Mouse (Mus musculus): ENCODE data around the gene Pacsin3.

Pacsin3 gene

DNA sequence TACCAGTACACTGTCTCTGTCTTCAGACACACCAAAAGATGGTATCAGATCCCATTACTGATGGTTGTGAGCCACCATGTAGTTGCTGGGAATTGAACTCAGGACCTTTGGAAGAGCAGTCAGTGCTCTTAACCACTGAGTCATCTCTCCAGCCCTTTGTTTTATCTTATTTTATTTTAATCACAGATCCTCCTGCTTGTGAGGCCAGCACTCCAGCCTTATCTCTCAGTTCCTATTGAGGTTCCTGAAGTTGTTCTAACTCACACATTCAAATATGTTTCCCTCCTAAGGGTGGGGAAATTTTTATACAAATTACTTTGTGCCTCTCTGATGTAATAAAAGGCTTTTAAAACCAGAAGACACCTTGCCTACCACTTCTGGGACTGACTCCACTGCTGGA, 50.8 kb downstream of the Pacsin3 start:
- no peak for DNase-seq

DNA sequence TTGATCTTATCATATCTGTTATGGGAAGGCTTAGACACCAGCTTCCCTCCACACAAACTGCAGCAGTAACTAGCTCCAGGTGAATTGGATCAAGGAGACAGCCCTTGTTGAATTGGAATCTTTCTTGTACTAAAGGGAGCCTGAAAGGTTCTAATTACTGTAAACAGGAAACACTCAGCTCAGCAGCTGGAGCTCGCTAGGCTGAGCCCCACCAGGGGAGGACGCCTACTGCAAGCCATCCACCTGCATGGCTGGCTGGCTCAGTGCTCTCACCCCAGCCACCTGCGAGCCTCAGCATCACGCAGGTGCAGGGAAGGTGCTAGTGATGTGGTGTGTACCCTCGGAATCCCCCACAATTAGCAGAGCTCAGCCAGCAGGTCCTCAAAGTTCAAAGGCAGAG, 52.9 kb downstream of the Pacsin3 start:
- DNase-seq, result no peak

DNA sequence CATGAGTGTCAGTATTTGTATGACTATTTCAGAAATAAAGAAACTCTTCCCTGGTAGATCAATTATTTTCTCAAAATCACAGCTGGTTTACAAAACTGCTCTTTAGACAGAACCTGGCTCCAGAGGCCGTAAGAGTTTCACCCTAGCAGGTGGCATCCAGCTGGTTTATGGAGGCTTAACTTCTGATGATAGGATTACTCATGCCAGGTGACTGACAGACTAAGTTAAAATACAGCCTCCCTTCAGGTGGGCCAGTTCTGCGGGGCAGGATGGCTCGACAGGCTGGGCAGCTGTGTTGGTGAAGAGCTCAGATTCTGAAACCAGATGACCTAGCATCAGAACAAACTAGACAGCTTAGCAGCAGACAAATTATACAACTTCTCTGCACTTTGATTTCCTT, 53.8 kb downstream of the Pacsin3 start:
- no peak for DNase-seq

DNA sequence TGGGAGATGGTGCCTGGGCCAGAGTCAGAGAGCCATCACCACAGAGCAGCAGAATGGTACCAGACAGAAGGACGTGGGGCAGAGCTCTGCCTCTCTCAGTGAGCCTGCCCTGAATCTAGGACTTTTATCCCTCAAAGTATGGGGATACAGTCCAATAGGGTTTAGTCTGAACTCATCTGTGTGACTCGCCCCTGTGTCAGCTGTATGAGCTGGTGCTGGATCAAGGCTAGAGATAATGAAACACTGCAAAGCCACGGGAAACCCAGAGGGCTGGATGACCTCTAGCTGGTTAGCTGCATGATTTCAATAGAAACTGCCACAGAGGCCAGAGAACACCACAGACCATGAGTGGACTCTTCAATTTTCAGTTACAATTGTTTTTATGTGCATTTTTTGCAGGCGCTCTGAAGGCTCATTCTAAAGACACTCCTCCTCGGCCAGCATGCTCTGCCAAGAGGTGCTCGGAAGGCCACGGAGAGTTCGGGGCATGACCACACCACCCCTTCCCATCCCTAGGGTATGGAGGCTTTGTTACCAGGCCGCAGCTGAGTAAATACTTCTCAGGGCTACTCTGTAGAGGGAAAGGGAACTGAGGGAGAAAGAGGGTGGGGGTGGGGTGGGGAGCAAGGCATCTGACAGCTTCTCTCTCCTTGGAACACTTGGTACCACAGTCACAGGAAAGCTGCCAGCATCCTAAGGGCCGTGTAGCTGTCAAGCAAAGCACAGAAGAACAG, 57.0 kb downstream of the Pacsin3 start:
- no peak for DNase-seq

DNA sequence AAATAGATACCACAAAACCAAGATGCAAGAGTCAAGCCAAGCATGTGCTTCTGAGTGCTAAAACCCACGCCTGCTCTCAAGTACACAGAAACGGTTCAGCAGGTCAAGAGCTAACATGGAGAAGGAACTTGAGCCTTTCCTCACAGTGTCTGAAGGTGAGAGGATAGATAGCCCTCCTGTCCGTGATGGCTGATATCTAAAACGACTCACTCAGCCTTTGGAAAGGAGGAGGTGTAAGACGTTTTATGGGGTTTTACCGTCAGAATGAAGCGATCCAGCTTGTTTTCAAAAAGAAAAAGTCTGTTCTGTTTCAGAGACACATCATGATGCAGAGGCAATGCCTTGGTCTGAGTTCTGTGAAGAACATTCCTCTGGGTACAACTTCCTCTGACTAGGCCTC, 58.4 kb downstream of the Pacsin3 start:
- no peak for DNase-seq

All from kidney, adult 18-20 months (tissue).